Mouse (Mus musculus): ENCODE data around the gene Tmem116. TPM values are rescaled to one million over a fixed set of nuclear protein-coding genes. Genes with fewer than 3 reads are reported as not detected.
"Not testable (repeated sequence)": the region's sequence is repeated elsewhere in the genome, so short reads cannot be mapped to it uniquely, and the experiment has no call there.

Gene Tmem116
- total and polyA plus RNA-seq, 2 experiments from 2014 or later = 0.66 to 2.5 TPM

DNA sequence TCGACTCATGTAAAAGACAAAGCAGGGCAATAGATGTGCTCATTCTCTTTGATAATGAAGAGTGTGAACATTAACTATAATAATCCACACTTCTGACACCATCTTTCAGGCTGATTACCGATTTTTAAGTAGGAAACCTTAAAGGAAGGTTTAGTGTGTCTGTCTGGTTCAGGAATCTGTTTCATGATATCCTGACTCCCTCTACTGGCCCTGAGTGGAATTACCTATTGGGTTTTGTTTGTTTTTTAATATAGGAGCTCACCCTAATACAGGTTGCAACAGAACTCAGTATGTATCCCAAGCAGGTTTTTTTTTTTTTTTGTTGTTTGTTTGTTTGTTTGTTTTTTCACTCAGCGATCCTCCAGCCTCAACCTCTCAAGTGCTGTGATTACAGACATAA, 26.0 kb downstream of the Tmem116 start:
- Histone ChIP-seq H3K27me3 (ENCODE audit: insufficient read depth, low read length) (no peaks in the 10 kb centered on the region), H3K36me3 (ENCODE audit: insufficient read depth, low read length) (no peaks in the 10 kb centered on the region), H3K4me2 (ENCODE audit: low read depth, low read length, poor library complexity, severe bottlenecking) (no peak overlapping the region), H3K4me1 (ENCODE audit: insufficient read depth, low read length) (no peaks in the 10 kb centered on the region), H3K27ac (ENCODE audit: low read depth, low read length) (no peak overlapping the region), H3K9ac (replicated peaks; ENCODE audit: low read length, poor library complexity, severe bottlenecking) (no peak overlapping the region), H3K4me3 (ENCODE audit: low read depth, low read length) (no peak overlapping the region), H3K9me3 (ENCODE audit: low read length) (no peaks in the 10 kb centered on the region)
- 33% methylated on average over 3 of the region's 3 CpGs for WGBS
- ATAC-seq (ENCODE audit: low FRiP score) (no peak), DNase-seq (ENCODE audit: low spot score) (peak; percentile 86)
- TF ChIP-seq CTCF (IDR thresholded peaks at IDR 0.05) = peak; percentile 85

GRCm38 (mm10) chr5:121484801-121485200, 33.1 kb downstream of the Tmem116 start:
- 83% methylated on average over 5 of the region's 5 CpGs for WGBS
- ATAC-seq (ENCODE audit: low FRiP score) = no peak
- no peak for TF ChIP-seq CTCF (IDR thresholded peaks at IDR 0.05)

DNA sequence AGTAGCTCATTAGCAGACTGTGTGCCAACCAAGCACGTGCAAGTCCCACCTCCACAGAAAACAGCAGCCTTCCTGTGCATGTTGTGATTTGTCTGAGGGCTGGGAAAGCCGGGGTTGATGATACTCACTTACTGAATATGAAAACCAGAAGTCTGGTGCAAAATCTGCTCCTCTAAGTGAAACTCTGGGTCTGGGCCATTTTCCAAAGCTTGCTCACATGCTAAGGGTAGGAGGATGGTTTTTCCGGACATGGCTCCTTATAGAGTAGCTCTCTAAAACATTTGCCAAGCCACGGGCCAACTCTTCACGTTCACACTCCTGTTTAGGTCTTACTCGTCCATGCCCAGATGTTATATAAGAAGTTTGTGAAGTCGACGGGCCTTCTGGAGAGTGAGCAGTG, 41.6 kb downstream of the Tmem116 start:
- 80% methylated on average over 8 of the region's 8 CpGs for WGBS

More at GRCm38 (mm10) chr5:121484801-121485200, 33.1 kb downstream of the Tmem116 start:
- Histone ChIP-seq H3K36me3 (ENCODE audit: insufficient read depth, low read length) (no peaks in the 10 kb centered on the region), H3K4me2 (ENCODE audit: low read depth, low read length, poor library complexity, severe bottlenecking) (no peak overlapping the region), H3K9ac (replicated peaks; ENCODE audit: low read length, poor library complexity, severe bottlenecking) (no peak overlapping the region), H3K9me3 (ENCODE audit: low read length) (no peaks in the 10 kb centered on the region), H3K4me1 (ENCODE audit: insufficient read depth, low read length) (no peaks in the 10 kb centered on the region), H3K4me3 (ENCODE audit: low read depth, low read length) (no peak overlapping the region), H3K27me3 (ENCODE audit: insufficient read depth, low read length) (no peaks in the 10 kb centered on the region), H3K27ac (ENCODE audit: low read depth, low read length) (no peak overlapping the region)
- no peak for DNase-seq (ENCODE audit: low spot score)

GRCm38 (mm10) chr5:121500719-121501118, 49.0 kb downstream of the Tmem116 start:
- Histone ChIP-seq H3K36me3 (ENCODE audit: insufficient read depth, low read length) (no peaks in the 10 kb centered on the region), H3K4me2 (ENCODE audit: low read depth, low read length, poor library complexity, severe bottlenecking) (no peak overlapping the region), H3K9ac (replicated peaks; ENCODE audit: low read length, poor library complexity, severe bottlenecking) (no peak overlapping the region), H3K27ac (ENCODE audit: low read depth, low read length) (no peak overlapping the region), H3K4me3 (ENCODE audit: low read depth, low read length) (no peak overlapping the region), H3K4me1 (ENCODE audit: insufficient read depth, low read length) (no peaks in the 10 kb centered on the region), H3K9me3 (ENCODE audit: low read length) (no peaks in the 10 kb centered on the region), H3K27me3 (ENCODE audit: insufficient read depth, low read length) (no peaks in the 10 kb centered on the region)
- 75% methylated on average over 7 of the region's 7 CpGs for WGBS
- no peak for TF ChIP-seq CTCF (IDR thresholded peaks at IDR 0.05)
- no peak for DNase-seq (ENCODE audit: low spot score)
- no peak for ATAC-seq (ENCODE audit: low FRiP score)

More for the DNA sequence above, 41.6 kb downstream of the Tmem116 start:
- Histone ChIP-seq H3K27me3 (ENCODE audit: insufficient read depth, low read length) (no peaks in the 10 kb centered on the region), H3K9me3 (ENCODE audit: low read length) (no peaks in the 10 kb centered on the region), H3K4me1 (ENCODE audit: insufficient read depth, low read length) (no peaks in the 10 kb centered on the region), H3K4me2 (ENCODE audit: low read depth, low read length, poor library complexity, severe bottlenecking) (no peak overlapping the region), H3K9ac (replicated peaks; ENCODE audit: low read length, poor library complexity, severe bottlenecking) (no peak overlapping the region), H3K36me3 (ENCODE audit: insufficient read depth, low read length) (no peaks in the 10 kb centered on the region), H3K27ac (ENCODE audit: low read depth, low read length) (no peak overlapping the region), H3K4me3 (ENCODE audit: low read depth, low read length) (no peak overlapping the region)
- no peak for TF ChIP-seq CTCF (IDR thresholded peaks at IDR 0.05)
- no peak for DNase-seq (ENCODE audit: low spot score)
- no peak for ATAC-seq (ENCODE audit: low FRiP score)

DNA sequence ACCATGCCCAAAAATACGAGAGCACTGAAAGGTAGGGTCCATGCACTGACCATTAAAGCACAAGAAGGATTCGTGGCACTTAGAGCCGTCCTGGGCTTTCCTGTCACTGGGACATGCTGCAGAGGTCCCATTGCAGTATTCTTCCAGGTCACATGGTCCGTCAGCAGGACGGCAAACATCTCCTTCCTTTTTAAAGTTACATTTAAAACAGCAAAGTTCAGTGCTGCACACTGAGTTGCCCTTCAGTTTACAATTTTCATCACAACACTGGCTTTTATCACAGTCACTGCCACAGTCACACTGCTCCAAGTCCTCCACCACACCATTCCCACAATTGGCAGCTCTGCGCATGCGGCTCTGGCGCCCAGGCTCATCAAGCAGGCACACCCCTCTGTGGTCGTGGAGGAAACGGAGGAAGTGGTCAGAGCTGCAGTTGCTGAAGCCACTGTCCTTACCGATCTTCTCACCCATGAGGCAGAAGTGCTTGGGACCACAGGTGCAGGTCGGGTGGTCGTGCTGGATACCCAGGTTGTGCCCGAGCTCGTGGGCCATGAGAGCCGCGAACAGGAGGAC, 49.8 kb downstream of the Tmem116 start:
- not testable (repeated sequence) for DNase-seq (ENCODE audit: low spot score); H3K4me3 ChIP-seq (ENCODE audit: low read depth, low read length); H3K36me3 ChIP-seq (ENCODE audit: insufficient read depth, low read length); H3K27me3 ChIP-seq (ENCODE audit: insufficient read depth, low read length); H3K4me2 ChIP-seq (ENCODE audit: low read depth, low read length, poor library complexity, severe bottlenecking); H3K27ac ChIP-seq (ENCODE audit: low read depth, low read length); H3K9ac ChIP-seq (replicated peaks; ENCODE audit: low read length, poor library complexity, severe bottlenecking); ATAC-seq (ENCODE audit: low FRiP score); H3K4me1 ChIP-seq (ENCODE audit: insufficient read depth, low read length); H3K9me3 ChIP-seq (ENCODE audit: low read length)
- 72% methylated on average over 10 of the region's 17 CpGs for WGBS

GRCm38 (mm10) chr5:121503231-121503630, 51.5 kb downstream of the Tmem116 start, which contains the start of gene Adam1b:
Gene Adam1b, minus strand, starts transcription at chr5:121503435.
- ATAC-seq (ENCODE audit: low FRiP score) (no peak), DNase-seq (ENCODE audit: low spot score) (no peak)
- no peak within 1 kb of the TSS for H3K9ac ChIP-seq (replicated peaks; ENCODE audit: low read length, poor library complexity, severe bottlenecking)
- TF ChIP-seq CTCF (IDR thresholded peaks at IDR 0.05) = no peak
- H3K4me3 ChIP-seq (ENCODE audit: low read depth, low read length) = no peak within 1 kb of the TSS
- no peaks in the 10 kb centered on the region for H3K36me3 ChIP-seq (ENCODE audit: insufficient read depth, low read length)
- no peak within 1 kb of the TSS for H3K4me2 ChIP-seq (ENCODE audit: low read depth, low read length, poor library complexity, severe bottlenecking)
- H3K4me1 ChIP-seq (ENCODE audit: insufficient read depth, low read length) = no peaks in the 10 kb centered on the region
- H3K27ac ChIP-seq (ENCODE audit: low read depth, low read length) = no peak within 1 kb of the TSS
- no peaks in the 10 kb centered on the region for H3K9me3 ChIP-seq (ENCODE audit: low read length)
- WGBS = 88% methylated on average over 3 of the region's 3 CpGs
- H3K27me3 ChIP-seq (ENCODE audit: insufficient read depth, low read length) = no peaks in the 10 kb centered on the region
